Mouse (Mus musculus): ENCODE measurements around the gene Acad8.

The Acad8 gene

GRCm38 (mm10) chr9:26999461-27000395 lies at the start of gene Acad8, which contains the start of gene Thyn1:
Acad8 (minus strand) TSS chr9:26999566.
Thyn1 (plus strand) TSS chr9:26999710.
- ATAC-seq (ENCODE audit: low TSS enrichment): peak; percentile 98

- ATAC-seq (ENCODE audit: low TSS enrichment): no peak
These were observed 44.5 kb upstream of the Acad8 start for GRCm38 (mm10) chr9:27043892-27044291.

GRCm38 (mm10) chr9:27030763-27031100 lies 31.4 kb upstream of the Acad8 start:
- no peak for ATAC-seq (ENCODE audit: low TSS enrichment)

DNA sequence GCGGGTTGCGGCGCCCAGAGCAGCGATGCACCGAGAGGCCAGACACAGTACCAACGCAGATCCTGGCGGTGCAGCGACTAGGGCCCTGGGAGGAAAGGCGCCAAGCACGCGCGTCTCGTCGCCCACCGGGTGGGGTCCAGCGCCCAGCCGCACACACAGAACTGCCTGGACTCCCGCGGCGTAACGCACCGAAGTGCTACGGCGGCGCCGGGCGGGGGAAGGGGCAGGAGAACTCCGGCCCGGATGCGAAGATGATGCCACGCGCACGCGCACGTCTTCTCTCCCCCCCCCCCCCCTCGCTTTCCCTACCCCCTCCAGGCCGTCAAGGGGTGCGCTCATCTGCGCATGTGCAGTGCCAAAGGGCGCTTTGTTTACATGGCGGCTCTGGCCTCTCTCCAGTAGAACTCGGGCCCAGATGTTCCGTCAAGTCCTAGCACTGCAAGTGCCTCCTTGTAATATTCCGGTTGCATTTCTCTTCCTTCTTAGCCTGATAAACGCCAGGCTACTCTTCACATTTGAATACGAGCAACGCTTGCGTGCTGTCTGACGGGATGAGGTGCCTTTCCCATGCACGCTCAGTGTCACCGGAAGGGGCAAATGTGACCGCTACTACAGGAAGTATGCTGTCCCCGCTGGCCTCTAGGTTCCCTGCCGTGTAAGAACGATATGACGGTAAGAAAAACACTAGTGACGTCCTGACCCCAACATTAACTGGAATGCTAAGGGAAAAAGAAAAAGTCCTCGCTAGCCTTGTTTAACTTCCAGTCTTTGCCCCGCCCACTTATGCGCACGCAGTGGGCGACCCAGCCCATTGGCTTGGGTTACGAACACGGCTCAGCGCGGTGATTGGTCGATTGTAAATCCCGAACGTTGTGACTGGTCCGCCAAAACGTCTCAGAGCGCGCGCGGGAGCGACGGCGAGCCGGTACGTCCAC lies 30.7 kb upstream of the Acad8 start, which contains the start of the genes Vps26b and Ncapd3:
Gene Vps26b, minus strand, starts transcription at position 238 of the 935 bp plus-strand sequence.
Gene Ncapd3, plus strand, starts transcription at position 348 of the 935 bp plus-strand sequence.
- peak; percentile 86 for ATAC-seq (ENCODE audit: low TSS enrichment)

GRCm38 (mm10) chr9:27029022-27029827 lies 29.9 kb upstream of the Acad8 start:
- ATAC-seq (ENCODE audit: low TSS enrichment): peak; percentile 39

GRCm38 (mm10) chr9:27026708-27027107 lies 27.3 kb upstream of the Acad8 start:
- ATAC-seq (ENCODE audit: low TSS enrichment): no peak

- ATAC-seq (ENCODE audit: low TSS enrichment): peak; percentile 38; the same call in 1 of the 2 replicates
These were observed 24.3 kb upstream of the Acad8 start for GRCm38 (mm10) chr9:27023681-27024080.

DNA sequence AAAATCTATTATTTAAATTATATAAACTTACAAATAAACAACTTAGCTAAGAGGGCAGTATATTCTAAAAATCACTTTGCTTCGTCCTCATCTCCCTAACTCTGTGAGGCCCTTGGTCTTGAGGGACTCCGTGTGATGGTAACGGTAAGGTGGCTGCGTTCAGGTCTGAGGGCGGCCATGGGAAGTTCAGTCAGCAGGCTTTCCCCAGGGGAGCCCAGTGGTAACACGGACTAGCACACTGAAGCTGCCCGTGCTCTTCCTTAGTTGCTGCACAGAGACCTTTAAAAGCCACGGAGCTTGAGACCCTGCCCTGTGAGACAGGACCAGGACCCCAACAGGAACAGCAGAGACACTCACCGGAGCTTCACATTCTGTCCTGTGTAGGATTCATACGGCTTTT lies 19.6 kb upstream of the Acad8 start:
- ATAC-seq (ENCODE audit: low TSS enrichment): no peak

GRCm38 (mm10) chr9:27011572-27011971 lies 12.2 kb upstream of the Acad8 start:
- no peak for ATAC-seq (ENCODE audit: low TSS enrichment)

- no peak for ATAC-seq (ENCODE audit: low TSS enrichment)
These were observed 9.9 kb upstream of the Acad8 start for GRCm38 (mm10) chr9:27009231-27009630.

GRCm38 (mm10) chr9:27006866-27007265 lies 7.5 kb upstream of the Acad8 start:
- no peak for ATAC-seq (ENCODE audit: low TSS enrichment)

DNA sequence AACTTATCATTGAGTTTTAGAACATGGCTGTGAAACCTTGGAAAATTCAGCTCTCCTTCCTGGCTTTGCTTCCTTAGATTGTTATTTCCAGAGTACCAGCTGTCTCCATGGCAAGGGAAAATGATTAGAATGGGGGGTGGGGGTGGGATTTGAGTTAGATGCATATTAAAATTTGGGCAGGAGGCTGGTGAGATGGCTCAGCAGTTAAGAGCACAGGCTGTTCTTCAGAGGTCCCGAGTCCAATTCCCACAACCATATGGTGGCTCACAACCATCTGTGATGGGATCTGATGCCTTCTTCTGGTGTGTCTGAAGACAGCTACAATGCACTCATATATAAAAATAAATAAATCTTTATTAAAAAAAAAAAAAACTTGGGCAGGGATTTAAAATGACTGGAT lies 6.6 kb upstream of the Acad8 start:
- peak; percentile 36 for ATAC-seq (ENCODE audit: low TSS enrichment)

DNA sequence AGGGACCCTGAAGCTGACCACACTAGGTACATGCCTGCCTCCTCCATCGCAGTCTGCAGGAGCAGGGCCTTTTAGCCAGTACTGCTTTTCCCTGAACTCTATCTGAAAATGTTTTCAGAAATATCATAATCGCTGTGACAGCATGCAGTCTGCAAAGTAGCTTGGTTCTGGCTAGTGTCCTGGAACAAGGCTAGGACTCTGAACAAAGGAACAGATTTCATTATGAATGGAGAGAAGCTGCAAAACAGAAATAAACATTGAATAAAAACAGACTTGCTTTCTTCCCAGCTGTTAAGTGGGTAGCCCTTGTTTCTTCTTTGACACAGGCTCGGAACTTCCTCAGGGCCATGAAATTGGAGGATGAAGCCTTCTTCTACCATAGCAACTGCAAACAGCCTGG lies 5.9 kb upstream of the Acad8 start:
- ATAC-seq (ENCODE audit: low TSS enrichment): no peak

DNA sequence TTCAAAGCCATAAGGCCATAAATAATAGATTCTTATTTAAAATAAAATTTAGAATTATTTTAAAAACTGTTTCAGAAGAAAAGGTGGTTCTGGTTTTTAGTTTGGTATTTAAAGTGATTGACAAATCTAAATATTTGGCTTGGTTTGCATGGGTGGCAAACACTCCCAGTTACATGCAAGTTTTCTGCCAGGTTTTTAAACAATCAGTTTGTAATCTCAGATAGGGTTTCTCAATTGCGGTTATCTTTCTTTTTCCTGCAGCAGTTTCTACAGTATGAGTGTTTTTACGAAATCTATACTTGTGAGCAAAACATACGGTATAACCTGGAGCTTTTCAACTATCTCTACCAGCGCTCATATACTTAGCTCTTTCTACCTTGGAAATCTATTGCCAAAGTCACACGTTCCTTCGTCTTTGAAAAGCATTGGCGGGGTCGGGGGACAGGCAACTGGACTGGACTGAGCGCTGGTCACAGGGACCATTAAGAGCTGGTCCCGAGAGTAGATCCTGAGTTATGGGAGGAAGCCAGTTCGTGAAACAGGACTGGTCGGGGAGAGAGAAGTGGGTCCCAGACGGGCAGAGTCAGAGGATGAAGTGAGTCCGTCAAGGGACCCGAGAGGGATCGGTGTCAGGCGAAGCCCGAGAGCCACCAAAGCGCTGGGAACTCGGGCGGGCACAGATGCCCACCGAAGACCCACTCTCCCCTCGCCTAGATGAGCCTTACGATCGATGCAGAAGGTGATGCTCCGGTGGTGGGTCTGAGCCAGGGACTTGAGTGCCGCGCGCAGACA lies 501 bp downstream of the Acad8 start:
- peak; percentile 54 for ATAC-seq (ENCODE audit: low TSS enrichment)

DNA sequence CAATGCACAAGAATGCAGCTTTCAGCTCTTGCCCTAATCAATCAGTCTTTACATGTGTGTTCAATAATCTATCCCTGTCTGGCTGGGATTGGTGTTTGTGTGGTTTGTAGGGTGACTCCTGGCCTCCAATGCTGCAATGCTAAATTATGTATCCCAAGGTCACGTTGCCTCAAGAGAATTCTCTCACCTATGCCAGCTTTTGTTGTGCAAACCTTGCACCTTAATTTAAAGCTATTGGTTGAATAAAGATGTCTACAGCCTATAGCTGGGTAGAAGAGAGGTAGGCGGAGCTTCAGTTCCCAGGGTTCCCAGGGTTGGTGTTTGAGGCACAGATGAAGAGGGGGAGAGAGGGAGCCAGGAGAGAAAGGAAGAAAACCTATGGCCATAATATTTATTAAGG lies 1.9 kb downstream of the Acad8 start:
- ATAC-seq (ENCODE audit: low TSS enrichment): no peak

- no peak for ATAC-seq (ENCODE audit: low TSS enrichment)
These were observed 2.3 kb downstream of the Acad8 start for GRCm38 (mm10) chr9:26997062-26997461.

GRCm38 (mm10) chr9:26993900-26994299 lies 5.5 kb downstream of the Acad8 start:
- no peak for ATAC-seq (ENCODE audit: low TSS enrichment)

- no peak for ATAC-seq (ENCODE audit: low TSS enrichment)
These were observed 6.2 kb downstream of the Acad8 start for GRCm38 (mm10) chr9:26993118-26993517.

DNA sequence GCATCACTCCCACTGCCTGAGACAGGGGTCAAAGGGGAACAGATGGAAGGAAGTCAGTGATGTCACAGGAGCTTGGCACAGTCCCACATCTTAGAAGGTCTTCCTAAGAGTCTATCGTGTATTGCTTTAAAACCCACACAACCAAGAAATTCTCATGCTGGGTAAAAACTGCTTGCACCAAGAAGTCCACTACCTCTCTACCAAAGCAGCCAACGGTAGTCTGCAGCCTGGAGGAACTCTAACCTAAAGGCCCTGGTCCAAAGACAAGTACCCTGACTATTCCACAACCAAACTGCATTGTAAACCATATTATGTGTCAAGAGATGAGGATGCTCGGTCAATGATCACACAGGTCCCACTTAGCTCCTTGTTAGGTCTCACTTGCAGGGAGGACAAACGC lies 9.2 kb downstream of the Acad8 start:
- no peak for ATAC-seq (ENCODE audit: low TSS enrichment)

DNA sequence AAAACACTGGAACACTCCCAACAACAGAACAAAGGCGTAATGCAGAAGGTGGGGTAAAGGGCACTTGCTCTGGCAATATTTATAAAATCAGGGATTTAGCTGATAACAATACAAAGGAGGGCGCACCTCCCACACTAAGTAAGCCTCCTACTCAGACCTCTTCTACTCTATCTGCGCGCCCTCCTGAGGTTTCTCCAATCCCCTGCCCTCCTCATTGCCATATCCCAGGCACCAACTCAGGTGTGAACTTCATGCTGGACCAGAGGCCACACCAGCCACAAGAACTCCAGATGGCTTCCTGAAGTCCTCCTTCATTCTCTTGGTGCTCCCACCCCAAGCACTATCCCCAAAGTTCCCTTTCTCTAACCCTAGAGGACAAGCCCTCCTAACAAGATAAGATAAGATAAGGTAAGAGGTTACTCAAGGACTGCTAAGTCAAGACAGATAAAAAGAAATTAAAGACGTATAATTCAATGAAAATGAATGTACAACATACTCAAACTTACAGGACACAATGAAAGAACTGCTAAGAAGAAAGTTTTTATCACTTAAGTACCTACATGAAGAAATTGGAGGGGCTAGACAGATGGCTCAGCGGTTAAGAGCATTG lies 13.6 kb downstream of the Acad8 start:
- ATAC-seq (ENCODE audit: low TSS enrichment): no peak

All from frontal cortex, adult (tissue).